Mouse (Mus musculus): ENCODE data around the gene Csn2.

Csn2 gene

GRCm38 (mm10) chr5:87699530-87699929 lies at the start of gene Csn2:
TSS of gene Csn2 (minus strand) at chr5:87699630.
- no peak for DNase-seq (ENCODE audit: low read depth)

GRCm38 (mm10) chr5:87734821-87735220 lies 35.4 kb upstream of the Csn2 start:
- no peak for DNase-seq (ENCODE audit: low read depth)

- DNase-seq (ENCODE audit: low read depth), result no peak
Observed at GRCm38 (mm10) chr5:87705891-87706290, 6.5 kb upstream of the Csn2 start.

- DNase-seq (ENCODE audit: low read depth), result no peak
Observed at GRCm38 (mm10) chr5:87665908-87666307, 33.5 kb downstream of the Csn2 start, which contains the start of gene Csn1s1. TSS of gene Csn1s1 (plus strand) at chr5:87666208.

- DNase-seq (ENCODE audit: low read depth), result no peak
Observed at GRCm38 (mm10) chr5:87642787-87643186, 56.6 kb downstream of the Csn2 start.
